Mouse (Mus musculus): Measurements from ENCODE around the gene Ngfr. TPM values are rescaled to one million over a fixed set of nuclear protein-coding genes. Genes with fewer than 3 reads are reported as not detected.
"Not testable (repeated sequence)": the region's sequence is repeated elsewhere in the genome, so short reads cannot be mapped to it uniquely, and the experiment has no call there.

The Ngfr gene
- polyA plus RNA-seq, 1 experiment from 2014 or later, result 34.5 TPM

DNA sequence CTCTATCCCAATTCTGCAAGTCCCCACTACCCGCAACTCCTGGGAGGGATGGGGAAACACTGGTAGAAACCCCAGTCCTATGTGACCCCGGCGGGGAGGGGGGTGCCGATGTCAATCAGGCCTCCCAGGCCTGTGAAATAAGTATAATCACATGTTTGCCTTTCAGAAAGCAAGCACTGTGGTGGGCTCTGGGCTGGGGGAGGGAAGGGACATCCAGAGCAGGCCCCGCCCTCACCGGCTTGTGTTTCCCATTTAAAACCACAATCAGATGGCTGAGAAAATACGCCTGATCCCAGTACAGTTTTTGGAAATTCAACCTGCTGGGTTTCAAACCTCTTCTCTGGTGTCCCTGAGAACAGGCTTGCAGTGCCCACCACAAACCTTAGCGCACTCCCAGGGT lies 27.2 kb upstream of the Ngfr start:
- Histone ChIP-seq H3K4me1 (peaks cover 53% of the 10 kb centered on the region), H3K9me3 (no peaks in the 10 kb centered on the region), H3K36me3 (no peaks in the 10 kb centered on the region), H3K9ac (peak overlapping the region; percentile 39; the same call in 1 of the 2 replicates), H3K27ac (no peak overlapping the region), H3K4me2 (replicated peaks) (no peak overlapping the region), H3K4me3 (no peak overlapping the region), H3K27me3 (peaks cover 33% of the 10 kb centered on the region)
- 56% methylated on average over 8 of the region's 8 CpGs for WGBS
- no peak for ATAC-seq (ENCODE audit: low FRiP score, low read depth)

DNA sequence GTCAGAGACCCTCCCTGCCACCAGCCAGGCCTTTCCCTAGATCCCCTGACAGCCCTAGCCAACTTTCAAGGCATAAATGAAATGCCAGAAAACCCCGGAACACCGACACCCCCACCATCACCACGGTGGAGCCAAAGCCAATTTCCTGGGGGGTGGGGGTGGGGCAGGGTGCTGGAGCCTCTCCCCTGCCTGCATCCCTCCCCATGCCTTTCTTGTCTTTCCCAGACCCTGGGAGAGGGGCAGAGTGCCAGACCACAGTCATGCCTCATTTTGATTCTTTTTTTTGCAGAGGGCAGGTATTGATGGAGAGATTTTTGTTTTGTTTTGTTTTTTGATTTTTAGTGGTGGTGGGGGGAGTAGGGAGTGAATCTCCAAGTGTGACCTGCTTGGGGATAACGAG lies 23.7 kb upstream of the Ngfr start:
- Histone ChIP-seq H3K36me3 (no peaks in the 10 kb centered on the region), H3K27ac (no peak overlapping the region), H3K4me2 (replicated peaks) (0 out of 2 replicates have a peak overlapping the region, but pooled peaks have one; percentile 50), H3K9ac (no peak overlapping the region), H3K27me3 (peaks cover 16% of the 10 kb centered on the region; the same call in 1 of the 2 replicates), H3K9me3 (no peaks in the 10 kb centered on the region), H3K4me1 (peaks cover 46% of the 10 kb centered on the region), H3K4me3 (no peak overlapping the region)
- 22% methylated on average over 4 of the region's 4 CpGs for WGBS
- ATAC-seq (ENCODE audit: low FRiP score, low read depth), result no peak

DNA sequence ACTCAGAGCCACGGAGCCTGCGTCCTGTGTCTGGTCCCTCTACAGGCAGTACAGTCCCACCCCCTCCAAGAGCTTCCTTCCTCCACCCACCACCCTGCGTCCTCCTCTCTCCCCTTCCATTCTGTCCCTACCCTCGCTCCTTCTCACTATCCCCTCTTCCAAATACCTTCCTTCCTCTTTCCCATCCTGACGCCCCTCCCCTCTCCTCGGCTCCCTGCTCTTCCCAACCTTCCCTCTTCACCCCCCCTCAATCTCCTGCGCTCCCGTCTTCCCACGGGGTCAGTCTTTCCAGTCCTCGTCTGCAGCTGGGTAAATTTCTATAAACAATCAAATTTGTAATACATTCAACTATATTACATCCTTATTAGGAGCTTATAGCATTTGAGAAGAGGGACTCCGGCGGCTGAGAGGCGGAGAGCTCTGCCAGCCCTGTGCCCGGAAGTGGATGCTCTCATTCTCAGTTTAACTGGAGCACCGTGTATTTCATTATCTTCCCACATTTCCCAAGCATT lies 22.9 kb upstream of the Ngfr start:
- peak overlapping the region; percentile 28; the same call in 1 of the 2 replicates for H3K27ac ChIP-seq
- no peak; the same call in 1 of the 2 replicates for ATAC-seq (ENCODE audit: low FRiP score, low read depth)
- peak overlapping the region; percentile 50 for H3K4me2 ChIP-seq (replicated peaks)
- no peak overlapping the region for H3K9ac ChIP-seq
- peaks cover 42% of the 10 kb centered on the region for H3K4me1 ChIP-seq
- WGBS, result 18% methylated on average over 15 of the region's 15 CpGs
- H3K27me3 ChIP-seq, result peaks cover 16% of the 10 kb centered on the region; the same call in 1 of the 2 replicates
- H3K4me3 ChIP-seq, result peak overlapping the region; percentile 17
- H3K9me3 ChIP-seq, result no peaks in the 10 kb centered on the region
- no peaks in the 10 kb centered on the region for H3K36me3 ChIP-seq

DNA sequence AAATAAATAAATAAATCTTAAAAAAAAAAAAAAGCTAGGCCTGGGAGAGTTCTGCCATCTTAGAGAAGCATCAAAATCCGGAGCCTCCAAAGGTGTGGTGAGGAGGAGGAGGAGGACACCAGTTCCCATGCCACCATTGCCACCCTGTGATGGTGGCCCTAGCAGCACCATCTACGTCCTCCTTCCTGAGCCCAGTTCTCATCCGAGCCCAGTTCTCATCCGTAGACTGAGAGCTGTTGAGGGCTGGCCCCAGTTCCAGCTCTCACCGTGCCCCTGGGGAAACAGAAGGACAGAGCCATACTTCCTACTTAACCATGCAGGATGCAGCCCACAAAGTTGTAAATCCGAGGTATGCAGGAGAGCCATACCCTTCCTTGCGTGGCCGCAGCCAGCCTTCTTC lies 22.4 kb upstream of the Ngfr start:
- Histone ChIP-seq H3K27ac (no peak overlapping the region), H3K4me2 (replicated peaks) (peak overlapping the region; percentile 50), H3K36me3 (no peaks in the 10 kb centered on the region), H3K9me3 (no peaks in the 10 kb centered on the region), H3K4me1 (peaks cover 36% of the 10 kb centered on the region), H3K4me3 (peak overlapping the region; percentile 17), H3K9ac (no peak overlapping the region), H3K27me3 (peaks cover 16% of the 10 kb centered on the region; the same call in 1 of the 2 replicates)
- 40% methylated on average over 8 of the region's 8 CpGs for WGBS
- ATAC-seq (ENCODE audit: low FRiP score, low read depth), result no peak

DNA sequence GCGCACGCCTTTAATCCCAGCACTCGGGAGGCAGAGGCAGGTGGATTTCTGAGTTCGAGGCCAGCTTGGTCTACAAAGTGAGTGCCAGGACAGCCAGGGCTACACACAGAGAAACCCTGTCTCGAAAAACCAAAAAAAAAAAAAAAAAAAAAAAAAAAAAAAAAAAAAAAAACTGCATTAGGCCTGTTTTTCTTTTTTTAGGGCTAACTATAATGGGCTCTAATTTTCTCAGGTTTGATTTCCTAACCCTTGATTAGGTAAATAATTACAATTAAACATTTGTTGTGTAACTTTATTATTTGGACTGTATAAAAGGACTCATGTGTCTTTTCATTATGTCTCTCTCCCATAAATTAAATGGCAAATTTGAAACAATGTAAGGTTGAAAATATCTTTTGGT lies 19.8 kb upstream of the Ngfr start:
- WGBS, result 95% methylated on average over 3 of the region's 5 CpGs

DNA sequence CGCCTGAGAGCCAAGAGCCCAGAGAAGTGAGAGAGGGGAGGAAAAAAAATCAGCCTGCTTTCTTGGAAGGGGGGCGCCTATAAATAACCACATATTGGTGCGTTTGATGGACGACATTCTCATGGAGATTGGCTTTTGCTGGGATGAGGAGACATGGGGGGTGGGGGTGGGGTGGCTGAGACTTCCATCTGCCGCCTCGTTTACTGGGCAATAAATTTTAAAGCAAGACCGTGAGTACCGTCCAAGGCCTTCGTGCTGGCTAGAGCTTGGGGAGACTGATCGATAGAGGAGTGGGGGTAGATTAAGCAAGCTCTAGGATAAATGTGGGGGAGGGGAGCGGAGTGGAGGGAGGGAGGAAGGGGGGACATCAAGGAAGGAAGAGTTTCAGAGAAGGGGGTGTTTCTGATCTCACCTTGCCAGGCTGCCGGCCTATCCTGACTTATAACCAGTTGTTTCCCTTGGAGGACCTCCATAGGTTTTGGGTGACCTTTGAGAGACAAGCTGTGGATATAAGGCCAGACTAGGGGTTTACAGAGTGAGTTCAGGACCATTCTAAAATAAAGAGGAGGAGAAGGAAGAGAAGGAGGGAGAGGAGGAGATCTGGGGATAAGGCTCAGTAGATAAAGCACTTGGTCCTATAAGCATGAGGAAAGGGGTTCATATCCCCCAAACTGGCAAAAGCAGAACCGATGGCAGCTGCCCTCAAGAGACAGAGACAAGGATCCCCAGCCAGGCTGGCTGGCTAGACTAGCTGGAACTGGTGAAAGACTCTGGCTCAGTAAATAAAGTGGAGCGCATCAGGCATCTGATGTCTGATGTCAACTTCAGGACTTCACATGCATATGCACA lies 10.9 kb upstream of the Ngfr start:
- no peak for ATAC-seq (ENCODE audit: low FRiP score, low read depth)
- peaks cover 63% of the 10 kb centered on the region for H3K27me3 ChIP-seq

More for the DNA sequence above, 19.8 kb upstream of the Ngfr start:
- not testable (repeated sequence) for H3K4me2 ChIP-seq (replicated peaks); H3K9me3 ChIP-seq; H3K36me3 ChIP-seq; H3K9ac ChIP-seq; H3K27ac ChIP-seq; ATAC-seq (ENCODE audit: low FRiP score, low read depth); H3K4me3 ChIP-seq
- H3K4me1 ChIP-seq, result peaks cover 21% of the 10 kb centered on the region
- peaks cover 16% of the 10 kb centered on the region; the same call in 1 of the 2 replicates for H3K27me3 ChIP-seq

DNA sequence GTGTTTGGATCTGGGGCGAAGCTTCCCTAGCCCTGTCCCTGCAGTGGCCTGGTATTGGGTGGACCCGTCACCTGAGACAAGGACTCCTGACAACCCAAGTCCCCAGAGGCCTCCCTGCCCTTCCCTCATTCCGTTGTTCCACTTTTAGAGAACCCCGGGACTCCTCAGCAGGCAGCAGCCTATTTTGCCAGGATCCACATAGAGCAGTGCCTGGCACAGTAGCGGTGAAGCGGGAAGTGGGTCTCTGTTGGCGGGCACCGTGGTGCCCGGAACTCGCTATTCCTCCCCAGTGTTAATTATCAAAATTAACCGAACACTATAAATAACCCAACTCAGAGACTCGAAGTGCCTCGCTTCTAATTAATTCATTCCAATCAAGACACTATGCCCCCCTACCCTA lies 10.2 kb upstream of the Ngfr start:
- Histone ChIP-seq H3K4me2 (replicated peaks) (peak overlapping the region; percentile 44), H3K27ac (no peak overlapping the region), H3K9me3 (no peaks in the 10 kb centered on the region; the same call in 1 of the 2 replicates), H3K9ac (no peak overlapping the region), H3K36me3 (no peaks in the 10 kb centered on the region), H3K4me1 (peaks cover 43% of the 10 kb centered on the region), H3K4me3 (no peak overlapping the region), H3K27me3 (peaks cover 69% of the 10 kb centered on the region)
- no peak for ATAC-seq (ENCODE audit: low FRiP score, low read depth)
- whole genome bisulfite sequencing, result 22% methylated on average over 13 of the region's 13 CpGs

More for the DNA sequence above, 10.9 kb upstream of the Ngfr start:
- no peak overlapping the region for H3K9ac ChIP-seq
- no peak overlapping the region for H3K4me3 ChIP-seq
- peaks cover 43% of the 10 kb centered on the region for H3K4me1 ChIP-seq
- H3K36me3 ChIP-seq, result no peaks in the 10 kb centered on the region
- WGBS, result 15% methylated on average over 14 of the region's 14 CpGs
- H3K4me2 ChIP-seq (replicated peaks), result peak overlapping the region; percentile 44
- no peak overlapping the region for H3K27ac ChIP-seq
- H3K9me3 ChIP-seq, result no peaks in the 10 kb centered on the region; the same call in 1 of the 2 replicates

DNA sequence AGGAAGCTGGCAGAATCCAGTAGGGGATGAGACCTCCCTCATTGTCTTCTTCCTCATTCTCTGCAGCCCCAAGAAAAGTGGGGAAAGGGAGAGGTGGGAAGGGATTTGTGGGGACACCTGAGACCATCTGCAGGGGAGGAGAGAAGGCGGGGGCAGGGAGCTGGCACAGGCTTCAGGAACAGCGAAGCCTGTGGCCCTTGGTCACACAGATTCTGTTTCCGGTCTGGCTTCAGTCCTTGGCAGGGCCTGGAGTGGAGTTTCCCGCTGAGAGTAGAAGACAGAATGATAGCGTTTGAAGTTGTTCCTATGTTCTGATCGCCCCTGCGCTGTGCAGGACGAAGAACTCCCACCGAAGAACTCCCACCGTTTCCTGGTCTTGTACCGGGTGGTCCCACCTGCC lies 9.2 kb upstream of the Ngfr start:
- Histone ChIP-seq H3K4me1 (peaks cover 43% of the 10 kb centered on the region), H3K4me3 (no peak overlapping the region), H3K36me3 (no peaks in the 10 kb centered on the region), H3K27me3 (peaks cover 78% of the 10 kb centered on the region), H3K9ac (no peak overlapping the region), H3K4me2 (replicated peaks) (no peak overlapping the region), H3K27ac (no peak overlapping the region), H3K9me3 (no peaks in the 10 kb centered on the region)
- 25% methylated on average over 11 of the region's 11 CpGs for WGBS
- no peak for ATAC-seq (ENCODE audit: low FRiP score, low read depth)

DNA sequence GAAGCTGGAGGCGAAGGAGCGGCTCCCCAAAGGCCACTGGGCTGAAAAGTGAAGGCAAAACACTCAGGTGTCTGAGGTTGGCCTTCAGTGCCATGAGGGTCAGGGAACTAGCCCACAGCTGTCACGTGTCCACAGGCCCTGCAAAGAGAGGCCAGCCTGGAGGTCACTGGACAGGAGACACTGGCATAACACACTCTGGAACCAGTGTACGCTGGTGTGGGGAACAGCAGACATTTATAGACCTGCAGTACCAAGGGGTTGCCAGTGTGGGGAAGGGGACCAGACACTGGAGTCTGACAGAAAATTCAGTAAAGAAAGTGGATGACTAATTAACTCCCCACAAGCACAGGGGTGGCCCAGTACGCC lies 8.6 kb upstream of the Ngfr start:
- WGBS, result 17% methylated on average over 5 of the region's 5 CpGs
- no peak for ATAC-seq (ENCODE audit: low FRiP score, low read depth)
- H3K4me1 ChIP-seq, result peaks cover 43% of the 10 kb centered on the region
- H3K4me3 ChIP-seq, result no peak overlapping the region
- no peaks in the 10 kb centered on the region for H3K9me3 ChIP-seq
- H3K27ac ChIP-seq, result no peak overlapping the region
- H3K27me3 ChIP-seq, result peaks cover 83% of the 10 kb centered on the region
- no peaks in the 10 kb centered on the region for H3K36me3 ChIP-seq
- no peak overlapping the region for H3K9ac ChIP-seq
- H3K4me2 ChIP-seq (replicated peaks), result peak overlapping the region; percentile 27

DNA sequence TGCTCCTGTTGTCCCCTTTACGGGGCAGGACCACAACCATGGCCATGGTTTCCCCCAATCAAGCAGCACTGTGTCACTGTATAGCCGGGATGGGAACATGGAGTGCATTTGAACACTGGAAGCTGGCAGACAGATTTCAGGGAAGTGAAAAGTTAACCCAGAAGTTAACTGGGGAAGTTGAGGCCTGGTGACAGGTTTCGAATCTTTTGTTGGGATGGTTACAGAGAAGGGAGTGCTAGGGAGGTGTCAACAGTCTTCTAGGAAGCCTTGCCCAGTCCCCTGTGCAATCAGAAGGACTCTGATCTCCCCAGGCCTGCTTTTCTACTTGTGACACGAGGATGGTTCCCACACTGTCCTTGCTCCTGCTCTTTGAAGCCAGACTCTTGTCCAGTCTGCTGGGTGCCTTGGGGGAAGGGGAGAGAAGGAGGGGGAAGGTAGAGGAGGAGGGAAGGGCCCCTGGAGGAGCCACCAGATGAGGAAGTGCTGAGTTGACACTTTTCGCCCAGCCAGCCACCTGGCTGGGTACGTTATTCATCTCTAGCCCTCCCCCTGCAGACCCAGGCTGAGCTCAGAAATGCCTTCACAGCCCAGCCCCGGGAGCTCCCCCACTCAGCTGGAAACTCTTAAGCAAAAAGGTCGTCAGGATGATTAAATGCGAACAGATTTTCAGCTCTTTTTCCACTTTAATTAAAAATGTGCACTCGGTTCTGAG lies 8.1 kb upstream of the Ngfr start:
- H3K4me3 ChIP-seq, result no peak overlapping the region
- H3K4me2 ChIP-seq (replicated peaks), result peak overlapping the region; percentile 27
- peaks cover 87% of the 10 kb centered on the region for H3K27me3 ChIP-seq
- H3K27ac ChIP-seq, result no peak overlapping the region
- H3K36me3 ChIP-seq, result no peaks in the 10 kb centered on the region
- H3K4me1 ChIP-seq, result peaks cover 43% of the 10 kb centered on the region
- WGBS, result 16% methylated on average over 10 of the region's 10 CpGs
- H3K9ac ChIP-seq, result no peak overlapping the region
- ATAC-seq (ENCODE audit: low FRiP score, low read depth), result peak; percentile 64
- H3K9me3 ChIP-seq, result no peaks in the 10 kb centered on the region

DNA sequence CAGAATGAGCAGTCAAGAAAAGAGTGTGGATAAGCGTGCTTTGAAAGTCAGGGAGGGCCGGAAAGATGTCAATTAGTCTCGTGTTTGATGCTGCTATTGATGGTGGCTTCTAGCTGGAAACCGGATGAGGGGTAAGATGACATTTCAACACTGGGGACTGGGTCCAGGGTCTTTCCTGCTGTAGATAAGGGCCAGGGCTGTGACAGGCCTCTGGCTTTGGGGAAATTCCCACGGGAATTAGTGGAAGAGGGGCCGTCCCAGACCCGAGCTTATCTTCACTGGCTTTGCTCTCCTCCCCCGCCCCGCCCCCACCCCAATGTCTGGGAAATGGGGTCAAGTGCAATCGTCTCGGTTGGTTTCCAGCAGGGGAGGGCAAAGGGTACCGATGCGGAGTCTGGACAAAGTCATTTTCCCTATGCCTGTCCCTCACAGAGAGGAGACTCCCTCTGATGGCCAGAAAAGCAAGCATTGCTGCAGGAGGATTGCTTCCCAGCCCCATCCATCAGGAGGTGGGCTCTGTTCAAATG lies 7.2 kb upstream of the Ngfr start:
- peaks cover 43% of the 10 kb centered on the region for H3K4me1 ChIP-seq
- H3K27me3 ChIP-seq, result peaks cover 90% of the 10 kb centered on the region
- no peak overlapping the region for H3K4me3 ChIP-seq
- H3K9ac ChIP-seq, result no peak overlapping the region
- no peak for ATAC-seq (ENCODE audit: low FRiP score, low read depth)
- H3K9me3 ChIP-seq, result no peaks in the 10 kb centered on the region
- H3K36me3 ChIP-seq, result no peaks in the 10 kb centered on the region
- H3K27ac ChIP-seq, result no peak overlapping the region
- WGBS, result 18% methylated on average over 13 of the region's 13 CpGs
- H3K4me2 ChIP-seq (replicated peaks), result no peak overlapping the region

DNA sequence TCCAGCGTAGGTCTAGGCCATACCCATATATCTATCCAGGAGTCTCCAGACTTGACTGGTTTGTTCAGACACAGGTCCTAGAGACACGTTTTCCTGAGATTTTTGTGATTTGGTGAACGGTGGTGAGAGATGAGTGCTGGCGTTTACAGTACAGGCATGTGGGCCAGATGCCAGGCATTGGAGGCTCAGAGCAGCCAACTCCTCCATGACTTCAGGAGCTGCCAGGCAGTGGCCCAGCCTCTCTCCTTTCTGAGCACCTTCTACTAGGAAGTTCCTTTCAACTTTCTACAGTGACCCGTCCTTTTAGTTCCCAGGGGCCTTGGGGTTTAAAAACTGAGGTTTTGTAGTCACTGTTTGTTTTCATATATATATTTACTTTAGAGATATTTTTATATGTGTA lies 6.0 kb upstream of the Ngfr start:
- Histone ChIP-seq H3K4me3 (no peak overlapping the region), H3K9ac (no peak overlapping the region), H3K27ac (no peak overlapping the region), H3K9me3 (no peaks in the 10 kb centered on the region), H3K4me2 (replicated peaks) (no peak overlapping the region), H3K4me1 (peaks cover 51% of the 10 kb centered on the region), H3K27me3 (peaks cover 89% of the 10 kb centered on the region), H3K36me3 (no peaks in the 10 kb centered on the region)
- 71% methylated on average over 5 of the region's 5 CpGs for WGBS
- no peak for ATAC-seq (ENCODE audit: low FRiP score, low read depth)

Data from limb, embryonic 13.5 days (tissue).